Mouse (Mus musculus): ENCODE measurements around the gene Bend7.

The Bend7 gene

DNA sequence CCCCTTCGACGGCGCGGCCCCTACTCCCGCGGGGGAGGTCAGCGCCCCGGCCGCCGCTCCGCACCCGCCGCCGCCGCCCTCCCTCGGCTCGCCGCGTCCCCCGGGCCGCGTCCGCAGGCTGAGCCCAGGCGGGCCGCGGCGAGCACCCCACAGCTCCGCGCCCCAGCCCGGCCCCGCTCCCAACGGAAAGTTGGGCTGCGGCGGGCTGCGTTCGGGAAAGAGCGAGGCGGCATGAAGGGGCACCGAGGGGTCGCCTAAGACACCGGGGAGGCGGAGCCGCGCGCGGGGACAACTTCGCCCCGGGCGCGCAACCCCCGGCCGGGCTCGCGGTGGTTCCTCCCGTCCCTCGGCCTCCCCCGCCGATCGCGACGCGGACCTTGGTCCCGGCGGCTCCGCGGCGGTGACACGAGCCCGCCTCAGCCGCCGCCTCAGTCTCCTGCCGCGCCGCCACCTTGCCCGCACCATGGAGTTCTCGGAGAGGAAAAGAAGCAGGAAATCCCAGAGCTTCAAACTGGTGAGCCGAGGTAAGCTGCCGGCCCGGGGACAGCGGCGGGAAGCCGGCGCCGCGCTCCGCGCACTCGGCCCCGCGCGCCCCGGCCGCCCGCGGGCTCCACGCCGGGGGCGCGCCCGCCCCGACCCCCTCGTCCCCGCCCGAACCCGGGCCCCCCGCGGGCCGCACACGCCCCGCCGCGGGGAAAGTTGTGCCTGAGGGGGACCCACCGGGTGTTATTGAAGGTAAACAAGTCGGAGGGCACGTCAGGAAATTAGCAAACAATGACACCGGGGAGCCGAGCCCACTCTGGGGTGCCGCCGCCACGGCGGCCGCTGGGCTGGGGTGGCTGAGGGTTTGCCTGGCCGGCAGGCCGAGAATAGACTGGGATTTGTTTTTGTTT lies at the start of gene Bend7:
TSS of gene Bend7 (plus strand) at position 63 of the 893 bp plus-strand sequence.
- DNase-seq: peak; percentile 25 to 31

DNA sequence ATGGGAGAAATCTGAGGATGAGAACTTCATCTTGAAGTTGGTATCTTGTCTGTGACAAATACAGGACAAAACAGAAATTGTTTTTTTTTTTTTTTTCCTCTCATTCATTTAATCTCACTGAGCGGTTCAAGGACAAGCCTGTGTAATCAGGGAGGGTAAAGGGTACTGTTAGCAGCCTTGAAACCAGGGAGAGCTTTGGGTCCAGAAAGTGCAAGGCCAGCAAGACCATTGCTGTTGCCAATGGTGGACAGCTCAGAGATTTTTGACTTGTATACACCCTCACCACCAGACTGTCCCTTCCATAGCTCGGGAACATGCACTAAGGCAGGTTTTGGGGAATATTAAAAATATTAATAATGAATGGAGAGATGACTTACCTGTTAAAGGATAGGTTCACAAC lies 49.0 kb upstream of the Bend7 start:
- DNase-seq: no peak

DNA sequence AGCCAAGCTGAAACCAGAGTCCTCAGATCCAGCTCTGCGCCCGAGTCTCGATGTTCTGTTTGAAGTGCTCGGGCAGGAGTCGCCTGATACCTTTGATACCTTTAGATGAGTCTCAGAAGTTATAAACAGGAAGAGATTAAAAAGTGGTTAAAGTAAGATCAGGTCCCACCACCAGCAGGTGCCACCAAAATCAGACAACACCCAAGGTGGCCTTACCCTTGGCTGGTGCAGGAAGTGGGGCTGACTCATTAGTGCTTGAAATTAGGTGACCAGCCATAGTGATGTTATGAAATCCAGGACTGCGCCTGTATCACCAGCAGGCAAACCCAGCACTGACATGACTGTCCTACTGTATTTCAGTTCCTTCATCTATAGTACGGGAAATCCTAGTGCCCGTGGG lies 47.9 kb upstream of the Bend7 start:
- DNase-seq: no peak

DNA sequence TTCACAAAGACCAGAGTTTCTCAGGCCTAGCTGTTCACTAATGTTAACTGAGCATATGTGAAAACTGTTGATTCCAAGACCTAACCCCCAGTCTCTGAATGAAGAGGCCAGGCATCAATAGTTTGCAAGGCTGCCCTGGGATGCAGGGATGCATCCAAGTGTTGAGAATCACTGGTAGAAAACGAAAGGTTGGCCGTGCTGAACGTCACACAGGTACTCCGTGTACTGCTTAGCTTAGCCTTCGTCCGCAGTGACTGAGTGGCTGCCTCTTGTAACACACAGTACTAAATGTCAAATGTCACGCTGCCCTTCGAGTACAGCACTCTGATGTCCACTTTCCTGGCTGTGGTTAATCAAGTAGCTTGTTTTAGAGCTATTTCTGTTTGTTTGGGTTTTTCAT lies 46.0 kb upstream of the Bend7 start:
- DNase-seq: peak; percentile 15 to 31

DNA sequence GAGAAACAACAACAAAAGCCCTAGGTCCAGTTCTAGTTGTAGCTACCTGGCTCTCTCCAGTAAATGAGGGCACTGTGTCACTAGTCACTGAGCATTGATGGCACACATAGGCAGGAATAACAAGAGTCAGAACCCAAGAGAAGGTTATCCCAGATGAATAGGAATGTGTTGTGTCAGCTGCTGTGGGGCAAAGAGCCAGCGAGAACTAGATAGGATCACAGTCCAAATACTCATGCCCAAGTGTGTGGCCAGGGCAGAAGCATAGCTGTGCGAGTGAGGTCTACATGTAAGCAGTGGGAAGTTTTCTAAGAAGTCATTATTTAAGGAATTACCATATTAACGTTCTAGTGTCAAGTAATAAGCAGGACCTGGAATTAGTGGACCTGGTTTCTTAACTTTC lies 37.7 kb upstream of the Bend7 start:
- DNase-seq: no peak

DNA sequence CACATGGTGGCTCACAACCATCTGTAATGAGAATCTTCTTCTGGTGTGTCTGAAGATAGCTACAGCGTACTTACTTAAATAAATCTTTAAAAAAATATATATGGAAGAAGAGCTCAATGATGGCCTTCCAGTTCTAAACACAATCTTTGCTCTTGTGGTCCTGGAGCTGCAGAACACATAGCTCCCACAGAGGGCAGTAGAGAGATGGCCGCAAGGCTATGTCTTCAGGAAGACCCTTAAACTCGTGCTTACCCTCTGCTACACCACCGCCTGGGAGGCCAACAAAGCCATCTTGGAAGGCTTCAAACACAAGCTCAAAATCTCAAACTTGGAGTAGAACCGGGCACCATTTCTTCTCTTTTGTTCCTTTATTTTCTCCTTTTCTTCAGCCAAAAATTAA lies 6.4 kb upstream of the Bend7 start:
- no peak for DNase-seq

DNA sequence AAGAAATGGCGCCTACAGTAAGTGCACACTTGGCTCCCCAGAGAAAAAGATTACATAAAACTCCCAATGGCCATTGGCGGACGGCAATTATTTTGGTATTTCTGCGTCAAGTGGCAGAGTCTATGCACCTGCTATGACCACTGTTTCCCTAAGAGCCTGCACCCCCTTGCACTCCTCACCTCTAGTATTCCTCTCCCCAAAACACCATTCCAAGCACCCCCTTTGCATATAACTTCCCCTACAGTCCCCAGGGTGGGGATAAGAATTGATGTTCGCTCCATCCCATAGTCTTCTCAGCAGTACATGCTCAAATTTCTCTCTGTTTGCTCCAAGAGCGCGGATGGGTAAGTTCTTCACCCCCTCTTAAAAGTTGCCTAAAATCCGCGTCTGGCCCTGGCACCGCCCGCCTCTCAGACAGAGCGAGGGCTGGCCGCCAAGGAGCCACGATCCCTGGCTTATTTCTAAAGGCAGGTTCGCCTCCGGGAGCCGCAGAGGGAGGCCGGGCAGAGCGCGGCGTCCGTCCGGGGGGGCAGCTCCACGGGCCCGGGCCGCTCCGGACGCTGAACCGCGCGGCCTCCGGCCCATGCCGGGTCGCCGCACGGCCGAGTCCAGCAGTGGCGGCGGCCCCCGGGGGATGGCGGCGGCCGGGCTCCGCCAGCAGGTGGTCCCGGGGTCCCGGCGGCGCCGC lies 406 bp upstream of the Bend7 start:
- peak; percentile 52 to 62 for DNase-seq

DNA sequence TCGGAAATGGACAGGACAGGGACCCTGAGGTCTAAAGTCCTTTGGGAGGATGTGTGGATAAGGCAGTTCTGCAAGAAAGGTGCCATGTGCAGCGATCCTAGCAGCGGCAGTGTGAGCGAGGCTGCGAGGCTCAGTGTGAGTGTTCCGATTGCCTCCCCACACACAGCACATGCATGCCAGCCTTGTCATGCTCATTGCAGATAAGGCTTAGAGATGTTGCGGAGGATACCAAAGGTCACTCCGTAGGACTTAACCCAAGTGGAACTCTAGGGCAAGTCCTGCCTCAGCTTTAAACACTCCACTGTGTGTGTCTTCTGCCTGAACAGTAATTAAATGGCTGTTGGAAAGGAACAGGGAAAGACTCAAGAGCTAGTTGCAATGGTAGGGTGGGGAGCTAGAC lies 5.5 kb downstream of the Bend7 start:
- DNase-seq: no peak

DNA sequence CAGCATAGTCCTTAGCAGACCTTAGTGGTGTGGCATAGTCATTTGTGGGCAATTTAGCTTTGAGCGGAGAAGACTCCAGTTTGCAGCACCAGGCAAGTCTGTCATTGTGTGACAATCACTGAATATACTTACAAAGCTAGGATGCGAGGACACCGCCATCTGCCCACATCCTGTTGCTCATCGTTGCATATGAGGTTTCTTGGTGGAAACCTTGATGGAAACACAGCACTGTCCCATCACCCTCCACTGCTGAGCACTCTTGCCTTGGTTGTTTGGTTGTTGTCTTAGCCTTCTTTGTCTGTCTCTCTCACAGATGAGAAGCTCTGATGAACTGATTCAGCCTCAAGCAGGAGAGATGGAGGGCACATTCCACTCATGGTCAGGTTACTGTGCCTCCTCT lies 12.5 kb downstream of the Bend7 start:
- no peak for DNase-seq

DNA sequence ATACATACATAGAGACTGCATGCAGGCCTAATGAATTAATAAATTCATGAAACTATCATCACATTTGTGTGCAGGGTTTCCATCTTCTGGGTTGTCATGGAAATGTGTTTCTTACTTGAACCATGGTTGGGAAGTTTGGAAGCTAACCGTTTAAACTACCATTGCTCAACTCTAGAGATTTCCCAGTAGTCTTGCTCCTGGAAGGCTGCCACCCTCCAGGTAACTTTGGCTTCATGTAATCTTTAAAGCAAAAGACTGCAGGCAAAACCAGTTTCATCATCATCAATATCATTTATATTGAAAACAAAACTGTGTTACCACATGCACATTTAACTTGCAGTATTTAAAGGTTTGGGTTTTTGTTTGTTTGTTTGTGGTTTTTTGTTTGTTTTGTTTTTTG lies 16.3 kb downstream of the Bend7 start:
- DNase-seq: no peak

DNA sequence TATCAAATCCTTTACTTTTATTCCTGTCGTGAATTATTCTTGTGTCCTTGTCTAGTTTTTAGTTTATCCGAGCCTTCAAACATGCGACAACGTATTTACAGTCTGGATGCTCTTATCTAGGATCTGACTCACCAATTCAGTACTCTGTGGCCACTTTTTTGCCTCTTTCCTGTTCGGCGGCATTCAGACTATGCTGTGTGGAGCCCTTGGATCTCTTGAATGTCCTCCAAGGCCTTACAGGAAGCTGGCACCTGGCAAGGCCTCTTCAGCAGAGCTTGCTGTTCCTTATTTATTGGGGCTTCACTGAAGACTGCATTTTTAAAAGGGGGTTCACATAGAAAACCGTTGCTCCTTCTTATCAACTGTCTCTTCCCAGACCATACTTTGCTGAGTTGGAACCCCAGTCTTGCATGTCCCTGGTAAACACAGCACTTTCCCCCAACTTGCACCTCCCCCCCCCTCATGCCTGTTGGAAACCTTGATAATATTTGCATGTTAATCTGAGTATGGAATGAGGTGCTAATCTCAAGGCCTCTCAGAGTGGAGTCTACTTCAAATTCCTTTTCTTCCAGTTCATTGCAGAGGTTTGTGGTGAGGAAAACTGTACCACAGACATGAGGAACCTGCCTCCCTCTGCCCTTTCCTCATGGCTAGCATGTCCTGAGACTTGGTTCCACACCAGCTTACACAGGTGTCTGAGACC lies 18.6 kb downstream of the Bend7 start:
- DNase-seq: peak; percentile 83

DNA sequence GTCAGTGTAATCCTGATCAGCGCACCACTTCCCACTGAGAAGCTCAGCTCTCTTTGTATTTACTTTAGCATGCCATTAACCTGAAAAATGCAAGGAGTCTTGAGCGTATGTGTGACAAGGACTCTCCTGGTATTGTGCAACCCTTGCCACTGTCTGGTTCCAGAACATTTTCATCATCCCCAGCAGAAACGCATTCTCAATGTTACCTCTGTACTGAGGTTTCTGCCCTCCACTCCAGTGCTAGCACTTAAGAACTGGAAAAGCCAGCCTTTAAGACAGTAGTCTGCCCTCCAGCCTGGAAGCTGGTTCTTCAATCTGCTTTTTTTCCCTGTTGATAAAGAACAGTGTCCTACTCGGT lies 19.1 kb downstream of the Bend7 start:
- DNase-seq: peak; percentile 75 to 82

DNA sequence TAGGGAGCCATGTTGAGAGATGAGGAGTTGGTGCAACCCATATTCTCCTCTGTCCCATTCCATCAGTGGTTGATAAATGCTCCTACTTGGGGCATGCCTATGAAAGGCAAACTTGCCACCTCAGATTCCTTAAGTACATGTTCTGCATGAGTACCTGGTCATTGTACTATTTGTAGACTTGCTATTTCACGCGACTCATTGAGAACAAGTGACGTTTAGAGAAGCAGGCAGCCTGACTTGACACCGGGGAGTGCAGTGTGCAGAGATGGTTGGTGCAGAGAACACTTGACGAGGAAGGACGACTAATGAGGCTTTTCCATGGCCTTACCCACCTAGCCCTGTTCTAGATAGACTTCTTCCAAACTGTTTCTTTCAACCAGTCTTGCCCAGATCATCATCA lies 34.3 kb downstream of the Bend7 start:
- DNase-seq: peak; percentile 9 to 34

DNA sequence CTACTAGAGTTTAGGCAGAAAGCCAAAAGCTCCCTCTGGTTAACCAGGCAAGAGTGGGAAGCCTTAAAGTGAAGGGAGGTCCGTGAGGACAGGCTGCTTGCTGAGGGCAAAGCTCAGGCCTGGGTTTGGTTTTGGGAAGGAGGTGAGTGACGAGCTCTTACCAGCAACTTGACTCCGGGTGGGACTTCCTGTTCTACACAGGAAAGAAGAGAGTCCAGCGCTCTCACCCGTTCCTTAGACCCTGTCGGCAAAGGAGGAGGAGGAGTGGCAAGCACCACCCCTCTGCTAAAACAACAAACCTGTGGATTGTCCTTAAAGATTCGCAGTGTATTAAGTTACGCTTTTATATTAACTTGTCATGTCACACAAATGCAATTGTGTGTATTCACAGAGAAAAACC lies 38.1 kb downstream of the Bend7 start:
- no peak for DNase-seq

DNA sequence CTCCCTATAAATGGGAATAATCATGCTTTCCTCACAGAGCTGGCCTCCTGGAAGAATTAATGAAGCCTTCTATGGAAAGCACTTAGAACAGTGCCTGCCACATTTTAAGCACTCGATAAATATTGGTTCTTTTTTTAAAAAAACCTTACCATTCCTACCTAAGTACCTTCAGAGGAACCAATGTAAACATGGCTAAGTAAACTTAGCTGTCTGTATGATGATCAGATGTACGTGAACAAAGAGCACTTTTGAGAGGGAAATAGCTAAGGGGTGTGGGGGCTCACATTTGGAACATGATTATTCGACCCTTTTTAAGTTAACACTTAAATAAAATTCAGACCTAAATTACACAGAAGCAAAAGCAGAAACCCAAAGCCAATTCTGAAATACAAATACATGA lies 39.6 kb downstream of the Bend7 start:
- DNase-seq: no peak

DNA sequence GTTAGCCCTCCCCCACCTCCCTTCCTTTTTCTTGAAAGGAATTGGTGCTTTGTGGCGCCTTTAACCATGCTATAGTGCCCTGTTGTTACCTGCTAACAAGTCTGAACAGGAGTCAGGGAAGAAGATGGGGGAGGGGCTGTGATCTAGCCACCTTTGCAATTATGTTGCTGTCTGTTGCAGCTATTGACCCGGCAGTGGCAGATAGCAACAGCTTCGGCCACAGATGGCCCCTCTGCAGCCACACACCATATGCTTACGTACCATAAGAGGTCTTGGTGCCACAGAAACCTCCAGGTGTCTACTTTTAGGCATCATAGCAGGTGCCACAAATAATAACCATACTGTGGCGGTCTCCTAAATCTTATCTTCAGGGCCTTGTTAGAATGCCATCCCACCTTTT lies 43.1 kb downstream of the Bend7 start:
- no peak for DNase-seq

DNA sequence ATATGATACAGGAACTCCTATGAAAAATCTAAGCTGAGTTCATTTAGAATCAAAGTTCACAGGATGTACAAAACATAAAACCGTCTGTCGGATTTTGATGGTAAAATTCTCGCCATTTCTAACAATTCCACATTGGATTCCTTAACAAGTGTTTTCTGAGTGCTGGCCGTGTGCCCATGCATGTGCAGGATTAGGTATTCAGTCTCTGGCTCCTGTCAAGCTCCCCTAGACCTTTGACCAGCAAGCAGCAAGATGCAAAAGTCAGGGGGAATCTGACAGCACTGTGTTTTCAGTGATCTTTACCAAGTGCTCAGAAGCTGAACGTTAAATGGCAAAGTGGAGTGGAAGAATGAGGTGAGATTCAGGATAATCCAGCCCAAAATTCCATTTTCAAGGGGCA lies 44.3 kb downstream of the Bend7 start:
- no peak for DNase-seq

DNA sequence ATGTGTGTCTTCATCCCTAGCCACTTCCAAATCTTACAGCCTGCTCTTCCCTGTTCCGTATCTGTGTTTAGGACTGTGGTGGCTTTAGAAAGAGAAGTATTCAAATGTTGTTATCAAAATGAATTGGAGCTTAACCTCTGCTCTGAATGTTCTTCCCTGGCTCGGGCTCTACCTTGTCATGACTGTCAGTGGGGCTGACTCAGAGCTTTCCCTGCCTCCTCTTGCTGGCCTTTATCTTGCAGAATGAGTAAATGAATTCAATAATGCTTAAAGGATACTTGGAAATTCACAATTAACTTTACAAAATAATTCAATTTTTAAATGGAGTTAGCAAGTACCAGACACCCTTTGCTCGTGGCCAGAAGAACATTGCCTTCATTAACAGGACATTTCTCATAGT lies 46.4 kb downstream of the Bend7 start:
- DNase-seq: no peak

DNA sequence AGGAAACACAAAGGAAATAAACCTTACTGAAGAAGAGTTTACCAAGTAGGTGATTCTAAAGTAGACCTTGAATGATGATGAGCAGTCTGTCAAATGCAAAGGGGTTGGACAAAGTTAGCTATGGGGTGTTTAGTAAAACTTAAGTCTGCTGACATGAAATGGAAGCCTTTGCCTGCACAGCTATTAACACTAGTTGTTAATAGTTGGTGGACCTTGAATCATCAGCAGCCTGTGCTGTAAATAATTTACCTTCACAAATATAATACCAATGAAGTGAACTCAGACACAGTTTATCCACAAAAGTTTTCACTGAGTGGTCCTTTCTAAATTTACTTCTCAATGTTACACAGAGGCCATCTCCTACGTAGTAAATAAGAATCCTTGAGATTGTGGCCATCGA lies 52.7 kb downstream of the Bend7 start:
- DNase-seq: no peak

DNA sequence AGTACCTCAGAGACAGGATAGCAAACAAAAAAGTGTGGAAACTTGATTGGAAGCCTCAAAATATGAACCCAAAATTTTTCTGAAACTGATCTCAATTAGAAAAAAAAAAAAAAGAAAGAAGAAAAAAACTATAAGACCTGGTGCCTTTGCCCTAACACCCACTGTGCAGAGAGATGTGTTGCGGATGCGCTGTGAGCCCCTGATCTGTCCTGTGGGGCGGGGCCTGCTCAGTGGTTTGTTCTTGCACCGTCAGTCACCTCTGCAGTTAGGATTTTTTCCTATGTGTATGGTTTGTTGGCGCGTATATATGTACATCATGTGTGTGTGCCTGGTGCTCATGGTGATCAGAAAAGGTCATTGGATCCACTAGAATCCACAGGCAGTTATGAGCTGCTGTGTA lies 56.3 kb downstream of the Bend7 start:
- DNase-seq: no peak

DNA sequence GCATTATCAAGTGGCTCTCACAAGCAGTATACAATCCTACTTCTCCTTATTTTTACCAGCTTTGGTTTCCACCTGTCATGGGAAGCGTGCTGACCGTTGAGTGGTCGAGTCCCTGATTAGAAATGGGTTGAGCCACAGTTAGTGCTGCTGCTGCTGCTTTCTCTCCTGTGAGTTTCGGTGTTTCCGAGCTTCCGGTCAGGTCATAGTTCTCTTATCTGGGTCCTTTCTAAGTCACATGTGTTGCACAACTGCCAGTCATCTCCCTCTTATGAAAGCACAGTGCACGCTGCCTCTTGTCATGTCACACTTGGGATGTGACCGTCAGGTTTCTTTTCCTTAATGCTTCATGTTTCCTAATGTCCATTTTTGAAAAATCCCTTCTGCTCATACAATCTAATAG lies 59.7 kb downstream of the Bend7 start:
- DNase-seq: peak in 1 of 2 experiments; percentile 18

DNA sequence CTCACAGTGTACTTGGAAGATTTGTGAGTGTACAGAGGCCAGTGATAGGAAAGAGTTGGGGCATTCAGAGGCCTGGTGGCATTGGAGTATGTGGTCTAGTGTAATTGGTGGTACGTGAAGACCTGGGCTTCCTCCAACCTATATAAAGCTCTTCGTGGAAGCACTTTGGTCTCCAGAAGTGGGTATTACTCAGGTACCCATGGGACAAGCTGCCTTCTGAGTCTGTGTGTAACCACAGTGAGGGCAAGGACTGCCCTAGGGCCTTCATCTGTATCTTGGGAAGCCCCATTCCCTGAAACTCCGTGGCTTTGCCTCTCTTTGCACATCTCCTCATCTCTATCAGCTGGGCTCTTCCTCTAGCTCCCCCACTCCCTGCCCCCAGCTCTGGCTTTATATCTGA lies 64.0 kb downstream of the Bend7 start:
- DNase-seq: no peak

DNA sequence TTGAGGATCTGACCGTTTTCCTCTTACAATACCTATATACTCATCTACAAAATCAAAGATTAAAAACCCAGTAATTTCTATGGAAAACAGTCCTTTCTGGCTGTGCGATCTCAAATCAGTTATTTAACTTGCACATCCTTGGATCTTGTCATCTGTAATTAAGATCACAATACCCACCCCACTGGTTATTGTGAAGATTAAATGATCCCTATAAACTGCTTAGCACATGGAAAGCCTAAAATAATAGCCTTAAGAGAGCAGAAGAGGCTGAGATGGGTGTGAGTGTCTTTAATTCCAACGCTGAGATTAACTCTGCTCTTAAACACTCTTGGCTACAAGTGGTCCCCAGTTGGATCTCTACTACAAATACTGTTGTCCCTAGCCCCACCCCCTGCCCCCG lies 64.8 kb downstream of the Bend7 start:
- DNase-seq: no peak
